Mouse (Mus musculus): ENCODE data around the gene Fbln5. TPM values are rescaled to one million over a fixed set of nuclear protein-coding genes. Genes with fewer than 3 reads are reported as not detected.
A peak's percentile ranks its signal among the peaks of the same experiment; 100 is the strongest.

Gene Fbln5
- polyA plus RNA-seq, 1 experiment from 2014 or later: 31.2 TPM

GRCm38 (mm10) chr12:101819570-101819969, 715 bp upstream of the Fbln5 start:
- no peaks in the 10 kb centered on the region for H3K27me3 ChIP-seq (ENCODE audit: control insufficient read depth, insufficient read depth, low read length)
- 39% methylated on average over 9 of the region's 9 CpGs for WGBS
- H3K4me2 ChIP-seq (ENCODE audit: low read depth, low read length): peak overlapping the region; percentile 81; the same call in 1 of the 2 replicates
- 0 out of 2 replicates have a peak, but pooled peaks cover 2% of the 10 kb centered on the region for H3K4me1 ChIP-seq (ENCODE audit: control insufficient read depth, insufficient read depth, low read length)
- H3K9me3 ChIP-seq (replicated peaks; ENCODE audit: control insufficient read depth, low read length): no peaks in the 10 kb centered on the region
- no peak overlapping the region for H3K27ac ChIP-seq (replicated peaks; ENCODE audit: low read depth, low read length)
- no peak for DNase-seq (ENCODE audit: low spot score)
- peak overlapping the region; percentile 41 for H3K4me3 ChIP-seq (ENCODE audit: low read depth, low read length)
- H3K36me3 ChIP-seq (replicated peaks; ENCODE audit: control insufficient read depth, insufficient read depth, low read depth, low read length): no peaks in the 10 kb centered on the region
- H3K9ac ChIP-seq (replicated peaks; ENCODE audit: low read length): no peak overlapping the region; the same call in 1 of the 2 replicates
- no peak for ATAC-seq (replicated peaks; ENCODE audit: insufficient number of reproducible peaks, low FRiP score, low TSS enrichment, low read depth)

DNA sequence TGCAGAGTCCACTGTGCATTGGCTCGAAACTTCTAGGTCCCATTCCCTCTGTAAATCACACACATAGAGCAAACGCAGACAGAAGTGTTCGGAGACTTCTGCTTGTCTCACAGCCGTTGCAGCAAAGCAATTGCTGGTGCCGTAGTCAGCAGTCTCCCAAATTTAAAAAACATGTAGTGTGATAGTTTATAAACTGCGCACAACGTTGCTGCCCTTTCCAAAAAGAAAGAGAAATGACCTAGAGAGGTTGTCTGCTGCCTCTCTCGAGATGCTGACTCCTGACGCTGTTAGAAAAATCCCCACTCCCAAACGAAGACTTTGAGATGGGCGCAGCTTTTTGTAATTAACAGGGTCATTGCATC, 628 bp downstream of the Fbln5 start:
- H3K4me1 ChIP-seq (ENCODE audit: control insufficient read depth, insufficient read depth, low read length): 0 out of 2 replicates have a peak, but pooled peaks cover 2% of the 10 kb centered on the region
- no peaks in the 10 kb centered on the region for H3K36me3 ChIP-seq (replicated peaks; ENCODE audit: control insufficient read depth, insufficient read depth, low read depth, low read length)
- peak overlapping the region; percentile 71 for H3K27ac ChIP-seq (replicated peaks; ENCODE audit: low read depth, low read length)
- DNase-seq (ENCODE audit: low spot score): no peak
- H3K9me3 ChIP-seq (replicated peaks; ENCODE audit: control insufficient read depth, low read length): no peaks in the 10 kb centered on the region
- peak overlapping the region; percentile 49 for H3K9ac ChIP-seq (replicated peaks; ENCODE audit: low read length)
- WGBS: 15% methylated on average over 11 of the region's 11 CpGs
- no peak for ATAC-seq (replicated peaks; ENCODE audit: insufficient number of reproducible peaks, low FRiP score, low TSS enrichment, low read depth)
- H3K4me2 ChIP-seq (ENCODE audit: low read depth, low read length): peak overlapping the region; percentile 81
- no peaks in the 10 kb centered on the region for H3K27me3 ChIP-seq (ENCODE audit: control insufficient read depth, insufficient read depth, low read length)
- H3K4me3 ChIP-seq (ENCODE audit: low read depth, low read length): peak overlapping the region; percentile 41

GRCm38 (mm10) chr12:101816810-101817209, 2.0 kb downstream of the Fbln5 start:
- 0 out of 2 replicates have a peak, but pooled peaks cover 2% of the 10 kb centered on the region for H3K4me1 ChIP-seq (ENCODE audit: control insufficient read depth, insufficient read depth, low read length)
- no peak overlapping the region for H3K4me2 ChIP-seq (ENCODE audit: low read depth, low read length)
- no peak overlapping the region for H3K27ac ChIP-seq (replicated peaks; ENCODE audit: low read depth, low read length)
- DNase-seq (ENCODE audit: low spot score) (peak; percentile 59), ATAC-seq (replicated peaks; ENCODE audit: insufficient number of reproducible peaks, low FRiP score, low TSS enrichment, low read depth) (no peak)
- no peaks in the 10 kb centered on the region for H3K36me3 ChIP-seq (replicated peaks; ENCODE audit: control insufficient read depth, insufficient read depth, low read depth, low read length)
- no peaks in the 10 kb centered on the region for H3K27me3 ChIP-seq (ENCODE audit: control insufficient read depth, insufficient read depth, low read length)
- WGBS: 48% methylated on average over 5 of the region's 5 CpGs
- H3K9me3 ChIP-seq (replicated peaks; ENCODE audit: control insufficient read depth, low read length): no peaks in the 10 kb centered on the region
- no peak overlapping the region for H3K9ac ChIP-seq (replicated peaks; ENCODE audit: low read length)
- no peak overlapping the region; the same call in 1 of the 2 replicates for H3K4me3 ChIP-seq (ENCODE audit: low read depth, low read length)

GRCm38 (mm10) chr12:101815796-101816195, 3.1 kb downstream of the Fbln5 start:
- no peak for ATAC-seq (replicated peaks; ENCODE audit: insufficient number of reproducible peaks, low FRiP score, low TSS enrichment, low read depth)
- 59% methylated on average over 6 of the region's 6 CpGs for WGBS

GRCm38 (mm10) chr12:101814423-101814822, 4.4 kb downstream of the Fbln5 start:
- Histone ChIP-seq H3K9ac (replicated peaks; ENCODE audit: low read length) (no peak overlapping the region), H3K36me3 (replicated peaks; ENCODE audit: control insufficient read depth, insufficient read depth, low read depth, low read length) (no peaks in the 10 kb centered on the region), H3K4me3 (ENCODE audit: low read depth, low read length) (no peak overlapping the region), H3K27me3 (ENCODE audit: control insufficient read depth, insufficient read depth, low read length) (no peaks in the 10 kb centered on the region), H3K4me1 (ENCODE audit: control insufficient read depth, insufficient read depth, low read length) (0 out of 2 replicates have a peak, but pooled peaks cover under 1% of the 10 kb centered on the region), H3K4me2 (ENCODE audit: low read depth, low read length) (no peak overlapping the region), H3K27ac (replicated peaks; ENCODE audit: low read depth, low read length) (no peak overlapping the region), H3K9me3 (replicated peaks; ENCODE audit: control insufficient read depth, low read length) (no peaks in the 10 kb centered on the region)
- no peak for DNase-seq (ENCODE audit: low spot score)
- ATAC-seq (replicated peaks; ENCODE audit: insufficient number of reproducible peaks, low FRiP score, low TSS enrichment, low read depth): no peak
- WGBS: 78% methylated on average over 2 of the region's 2 CpGs

More at GRCm38 (mm10) chr12:101815796-101816195, 3.1 kb downstream of the Fbln5 start:
- Histone ChIP-seq H3K9me3 (replicated peaks; ENCODE audit: control insufficient read depth, low read length) (no peaks in the 10 kb centered on the region), H3K4me2 (ENCODE audit: low read depth, low read length) (no peak overlapping the region), H3K4me3 (ENCODE audit: low read depth, low read length) (no peak overlapping the region), H3K9ac (replicated peaks; ENCODE audit: low read length) (no peak overlapping the region), H3K27me3 (ENCODE audit: control insufficient read depth, insufficient read depth, low read length) (no peaks in the 10 kb centered on the region), H3K36me3 (replicated peaks; ENCODE audit: control insufficient read depth, insufficient read depth, low read depth, low read length) (no peaks in the 10 kb centered on the region), H3K4me1 (ENCODE audit: control insufficient read depth, insufficient read depth, low read length) (0 out of 2 replicates have a peak, but pooled peaks cover 2% of the 10 kb centered on the region), H3K27ac (replicated peaks; ENCODE audit: low read depth, low read length) (no peak overlapping the region)
- DNase-seq (ENCODE audit: low spot score): no peak

DNA sequence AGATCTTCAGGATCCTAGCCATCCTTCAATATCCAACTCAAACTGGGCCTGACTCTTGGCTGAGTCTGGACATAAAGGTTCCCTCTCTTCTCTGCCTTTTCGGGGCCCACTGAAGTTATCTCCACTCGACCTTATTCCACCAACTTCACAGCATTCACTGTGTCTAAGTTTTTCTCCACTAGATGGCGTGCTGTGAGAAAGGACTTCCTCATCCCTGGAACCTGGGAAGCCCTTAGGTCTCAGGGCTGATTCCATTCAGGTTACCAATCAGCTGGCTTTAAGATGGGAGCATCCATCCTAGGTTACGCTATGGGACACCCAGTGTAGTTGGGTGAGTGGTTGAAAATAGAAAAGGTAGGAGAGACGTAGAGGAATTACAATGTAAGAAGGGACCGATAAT, 7.7 kb downstream of the Fbln5 start:
- Histone ChIP-seq H3K27ac (replicated peaks; ENCODE audit: low read depth, low read length) (no peak overlapping the region), H3K4me2 (ENCODE audit: low read depth, low read length) (no peak overlapping the region), H3K9ac (replicated peaks; ENCODE audit: low read length) (no peak overlapping the region), H3K4me1 (ENCODE audit: control insufficient read depth, insufficient read depth, low read length) (no peaks in the 10 kb centered on the region), H3K4me3 (ENCODE audit: low read depth, low read length) (no peak overlapping the region), H3K27me3 (ENCODE audit: control insufficient read depth, insufficient read depth, low read length) (no peaks in the 10 kb centered on the region), H3K9me3 (replicated peaks; ENCODE audit: control insufficient read depth, low read length) (no peaks in the 10 kb centered on the region), H3K36me3 (replicated peaks; ENCODE audit: control insufficient read depth, insufficient read depth, low read depth, low read length) (no peaks in the 10 kb centered on the region)
- DNase-seq (ENCODE audit: low spot score) (peak; percentile 49), ATAC-seq (replicated peaks; ENCODE audit: insufficient number of reproducible peaks, low FRiP score, low TSS enrichment, low read depth) (no peak)
- 62% methylated on average over 6 of the region's 6 CpGs for WGBS

- Histone ChIP-seq H3K9me3 (replicated peaks; ENCODE audit: control insufficient read depth, low read length) (no peaks in the 10 kb centered on the region), H3K4me3 (ENCODE audit: low read depth, low read length) (no peak overlapping the region), H3K36me3 (replicated peaks; ENCODE audit: control insufficient read depth, insufficient read depth, low read depth, low read length) (no peaks in the 10 kb centered on the region), H3K27me3 (ENCODE audit: control insufficient read depth, insufficient read depth, low read length) (no peaks in the 10 kb centered on the region), H3K4me1 (ENCODE audit: control insufficient read depth, insufficient read depth, low read length) (no peaks in the 10 kb centered on the region), H3K4me2 (ENCODE audit: low read depth, low read length) (no peak overlapping the region), H3K27ac (replicated peaks; ENCODE audit: low read depth, low read length) (no peak overlapping the region), H3K9ac (replicated peaks; ENCODE audit: low read length) (no peak overlapping the region)
- ATAC-seq (replicated peaks; ENCODE audit: insufficient number of reproducible peaks, low FRiP score, low TSS enrichment, low read depth) (no peak), DNase-seq (ENCODE audit: low spot score) (no peak)
- 61% methylated on average over 2 of the region's 2 CpGs for WGBS
Observed at GRCm38 (mm10) chr12:101810515-101810914, 8.3 kb downstream of the Fbln5 start.

DNA sequence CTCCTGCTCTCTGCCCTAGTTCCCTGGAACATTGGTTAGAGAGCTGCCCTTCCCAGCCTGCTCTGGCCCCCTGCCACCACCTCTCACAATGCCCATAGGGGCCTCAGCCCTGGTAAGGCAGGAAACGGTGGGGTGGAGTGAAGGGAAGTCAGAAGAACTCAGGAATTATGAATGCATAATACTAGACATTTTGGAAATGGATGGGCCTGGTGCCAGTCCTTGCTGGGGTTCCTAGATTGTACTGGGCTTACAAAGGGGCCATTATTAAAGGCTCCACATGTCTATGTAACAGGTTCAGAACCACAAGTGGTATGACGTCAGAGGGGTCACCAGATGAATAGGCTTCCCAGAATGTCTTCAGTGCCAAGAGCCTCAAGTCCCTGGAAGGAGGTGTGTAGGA, 11.5 kb downstream of the Fbln5 start:
- Histone ChIP-seq H3K36me3 (replicated peaks; ENCODE audit: control insufficient read depth, insufficient read depth, low read depth, low read length) (no peaks in the 10 kb centered on the region), H3K4me3 (ENCODE audit: low read depth, low read length) (no peak overlapping the region), H3K4me1 (ENCODE audit: control insufficient read depth, insufficient read depth, low read length) (no peaks in the 10 kb centered on the region), H3K27ac (replicated peaks; ENCODE audit: low read depth, low read length) (no peak overlapping the region), H3K27me3 (ENCODE audit: control insufficient read depth, insufficient read depth, low read length) (no peaks in the 10 kb centered on the region), H3K4me2 (ENCODE audit: low read depth, low read length) (no peak overlapping the region), H3K9me3 (replicated peaks; ENCODE audit: control insufficient read depth, low read length) (no peaks in the 10 kb centered on the region), H3K9ac (replicated peaks; ENCODE audit: low read length) (no peak overlapping the region)
- no peak for DNase-seq (ENCODE audit: low spot score)
- WGBS: 68% methylated on average over 2 of the region's 2 CpGs
- no peak for ATAC-seq (replicated peaks; ENCODE audit: insufficient number of reproducible peaks, low FRiP score, low TSS enrichment, low read depth)
